Mouse (Mus musculus): Measurements from ENCODE around the gene Ankrd33b. TPM values are rescaled to one million over a fixed set of nuclear protein-coding genes. Genes with fewer than 3 reads are reported as not detected.

Ankrd33b gene
- total RNA-seq, 2 experiments from 2014 or later: 45.8 to 52.8 TPM

- DNase-seq (ENCODE audit: extremely low spot score in 1 of 2, low spot score in 1 of 2): no peak
These were observed 1.6 kb upstream of the Ankrd33b start for GRCm38 (mm10) chr15:31369125-31369612.

- DNase-seq (ENCODE audit: extremely low spot score in 1 of 2, low spot score in 1 of 2): no peak
These were observed 1.0 kb upstream of the Ankrd33b start for GRCm38 (mm10) chr15:31368556-31368955.

- DNase-seq (ENCODE audit: extremely low spot score in 1 of 2, low spot score in 1 of 2): peak in 1 of 2 experiments; percentile 39
These were observed 688 bp downstream of the Ankrd33b start for GRCm38 (mm10) chr15:31366596-31367480.

GRCm38 (mm10) chr15:31365720-31366591 lies 1.6 kb downstream of the Ankrd33b start:
- no peak for DNase-seq (ENCODE audit: extremely low spot score in 1 of 2, low spot score in 1 of 2)

- DNase-seq (ENCODE audit: extremely low spot score in 1 of 2, low spot score in 1 of 2): no peak
These were observed 2.3 kb downstream of the Ankrd33b start for GRCm38 (mm10) chr15:31365041-31365719.

GRCm38 (mm10) chr15:31364396-31364795 lies 3.1 kb downstream of the Ankrd33b start:
- no peak for DNase-seq (ENCODE audit: extremely low spot score in 1 of 2, low spot score in 1 of 2)

- DNase-seq (ENCODE audit: extremely low spot score in 1 of 2, low spot score in 1 of 2): no peak
These were observed 3.6 kb downstream of the Ankrd33b start for GRCm38 (mm10) chr15:31363981-31364361.

GRCm38 (mm10) chr15:31363241-31363980 lies 4.1 kb downstream of the Ankrd33b start:
- DNase-seq (ENCODE audit: extremely low spot score in 1 of 2, low spot score in 1 of 2): no peak

GRCm38 (mm10) chr15:31361259-31361853 lies 6.2 kb downstream of the Ankrd33b start:
- no peak for DNase-seq (ENCODE audit: extremely low spot score in 1 of 2, low spot score in 1 of 2)

- no peak for DNase-seq (ENCODE audit: extremely low spot score in 1 of 2, low spot score in 1 of 2)
These were observed 6.9 kb downstream of the Ankrd33b start for GRCm38 (mm10) chr15:31360593-31360992.

- no peak for DNase-seq (ENCODE audit: extremely low spot score in 1 of 2, low spot score in 1 of 2)
These were observed 7.7 kb downstream of the Ankrd33b start for GRCm38 (mm10) chr15:31359805-31360204.

- DNase-seq (ENCODE audit: extremely low spot score in 1 of 2, low spot score in 1 of 2): no peak
These were observed 14.8 kb downstream of the Ankrd33b start for GRCm38 (mm10) chr15:31352494-31353279.

GRCm38 (mm10) chr15:31349810-31350341 lies 17.6 kb downstream of the Ankrd33b start:
- DNase-seq (ENCODE audit: extremely low spot score in 1 of 2, low spot score in 1 of 2): no peak

GRCm38 (mm10) chr15:31349046-31349445 lies 18.5 kb downstream of the Ankrd33b start:
- no peak for DNase-seq (ENCODE audit: extremely low spot score in 1 of 2, low spot score in 1 of 2)

GRCm38 (mm10) chr15:31348241-31348640 lies 19.3 kb downstream of the Ankrd33b start:
- no peak for DNase-seq (ENCODE audit: extremely low spot score in 1 of 2, low spot score in 1 of 2)

- no peak for DNase-seq (ENCODE audit: extremely low spot score in 1 of 2, low spot score in 1 of 2)
These were observed 21.0 kb downstream of the Ankrd33b start for GRCm38 (mm10) chr15:31346508-31346907.

- no peak for DNase-seq (ENCODE audit: extremely low spot score in 1 of 2, low spot score in 1 of 2)
These were observed 22.2 kb downstream of the Ankrd33b start for GRCm38 (mm10) chr15:31345366-31345765.

GRCm38 (mm10) chr15:31344811-31345211 lies 22.7 kb downstream of the Ankrd33b start:
- peak in 1 of 2 experiments; percentile 47 for DNase-seq (ENCODE audit: extremely low spot score in 1 of 2, low spot score in 1 of 2)

All from layer of hippocampus, postnatal 25 days (tissue).